Mouse (Mus musculus) embryonic facial prominence, embryonic 10.5 days (tissue): ENCODE measurements at regions not wholly inside any gene's neighbourhood (a gene's known extent, or its start where the extent isn't known, plus 50 kb on each side); places are given as distances from the start of the nearest gene placed in this dataset.

Source experiments
- DNase-seq: peaks from one replicate; pipeline ENCODE4 v3.0.0-alpha.2; 2017; ENCODE audit warnings: low spot score
- H3K27ac ChIP-seq: fragments of 300-500 bp; sonication (generic); replicated peaks from 2 replicates; pipeline ENCODE4 v1.5.1; 2016; ENCODE audit warnings: mild to moderate bottlenecking
- H3K27me3 ChIP-seq: fragments of 300-500 bp; sonication (generic); replicated peaks from 2 replicates; pipeline ENCODE4 v1.6.1; 2016; ENCODE audit warnings: low read depth, mild to moderate bottlenecking; ENCODE audit not compliant: poor library complexity, severe bottlenecking
- H3K36me3 ChIP-seq: fragments of 300-500 bp; sonication (generic); replicated peaks from 2 replicates; pipeline ENCODE4 v1.6.1; 2016; ENCODE audit warnings: mild to moderate bottlenecking, moderate library complexity
- H3K4me1 ChIP-seq: fragments of 300-500 bp; sonication (generic); 2 replicates; pipeline ENCODE4 v1.6.1; 2016
- H3K4me3 ChIP-seq: fragments of 300-500 bp; sonication (generic); 2 replicates; pipeline ENCODE4 v1.5.1; 2016; ENCODE audit warnings: mild to moderate bottlenecking, moderate library complexity
- H3K9me3 ChIP-seq: fragments of 300-500 bp; sonication (generic); 2 replicates; pipeline ENCODE4 v1.6.1; 2016; ENCODE audit warnings: mild to moderate bottlenecking
- WGBS: fragments of 180-500 bp; shearing (Covaris S2); methylation state at CpG from one replicate; pipeline ENCODE4 v1.1.7; 2016; 5-methylcytosine and 5-hydroxymethylcytosine counted together

DNA sequence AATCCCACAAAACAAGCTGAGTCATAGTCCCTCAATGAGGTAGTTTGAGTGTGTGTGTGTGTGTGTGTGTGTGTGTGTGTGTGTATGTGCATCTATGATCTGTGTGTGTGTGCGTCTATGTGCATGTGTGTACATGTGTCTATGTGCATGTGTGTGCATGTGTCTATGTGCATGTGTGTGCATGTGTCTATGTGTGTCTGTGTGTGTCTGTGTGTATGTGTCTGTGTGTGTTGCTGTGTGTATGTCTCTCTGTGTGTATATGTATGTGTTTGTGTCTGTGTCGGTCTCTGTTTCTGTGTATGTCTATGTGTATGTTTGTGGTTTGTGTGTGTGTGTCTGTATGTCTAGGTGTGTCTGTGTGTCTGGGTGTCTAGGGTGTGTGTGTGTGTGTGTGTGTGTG lies 309.1 kb upstream of the Brinp3 start:
- H3K4me3 ChIP-seq, result no peak overlapping the region

DNA sequence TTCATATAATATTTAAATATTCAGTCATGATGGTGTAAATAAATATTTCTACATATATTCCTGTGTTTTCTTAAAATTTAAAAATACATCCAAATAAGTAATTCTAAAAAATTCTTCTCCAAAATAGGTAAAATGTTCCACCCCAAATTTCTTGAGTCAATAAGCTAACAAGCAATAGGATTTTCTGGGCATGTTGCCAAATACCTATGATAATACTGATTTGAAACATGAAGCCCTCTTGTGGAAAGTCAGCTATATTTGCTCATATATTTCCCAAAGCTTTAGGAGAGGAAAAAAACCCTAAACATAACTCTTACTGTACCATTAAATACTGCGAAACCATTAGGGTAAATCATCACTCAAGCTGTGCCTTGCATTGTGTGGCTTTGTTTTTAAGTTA lies 282.9 kb upstream of the Brinp3 start:
- Histone ChIP-seq H3K27me3 (no peaks in the 10 kb centered on the region), H3K9me3 (no peaks in the 10 kb centered on the region), H3K4me3 (no peak overlapping the region), H3K36me3 (no peaks in the 10 kb centered on the region), H3K27ac (no peak overlapping the region), H3K4me1 (no peaks in the 10 kb centered on the region)
- 91% methylated on average over 1 of the region's 1 CpGs for WGBS
- no peak for DNase-seq

More for the DNA sequence above, 309.1 kb upstream of the Brinp3 start:
- H3K27me3 ChIP-seq, result no peaks in the 10 kb centered on the region
- no peak for DNase-seq
- no peaks in the 10 kb centered on the region for H3K36me3 ChIP-seq
- H3K9me3 ChIP-seq, result no peaks in the 10 kb centered on the region
- 98% methylated on average over 2 of the region's 2 CpGs for WGBS
- H3K4me1 ChIP-seq, result no peaks in the 10 kb centered on the region
- no peak overlapping the region for H3K27ac ChIP-seq

DNA sequence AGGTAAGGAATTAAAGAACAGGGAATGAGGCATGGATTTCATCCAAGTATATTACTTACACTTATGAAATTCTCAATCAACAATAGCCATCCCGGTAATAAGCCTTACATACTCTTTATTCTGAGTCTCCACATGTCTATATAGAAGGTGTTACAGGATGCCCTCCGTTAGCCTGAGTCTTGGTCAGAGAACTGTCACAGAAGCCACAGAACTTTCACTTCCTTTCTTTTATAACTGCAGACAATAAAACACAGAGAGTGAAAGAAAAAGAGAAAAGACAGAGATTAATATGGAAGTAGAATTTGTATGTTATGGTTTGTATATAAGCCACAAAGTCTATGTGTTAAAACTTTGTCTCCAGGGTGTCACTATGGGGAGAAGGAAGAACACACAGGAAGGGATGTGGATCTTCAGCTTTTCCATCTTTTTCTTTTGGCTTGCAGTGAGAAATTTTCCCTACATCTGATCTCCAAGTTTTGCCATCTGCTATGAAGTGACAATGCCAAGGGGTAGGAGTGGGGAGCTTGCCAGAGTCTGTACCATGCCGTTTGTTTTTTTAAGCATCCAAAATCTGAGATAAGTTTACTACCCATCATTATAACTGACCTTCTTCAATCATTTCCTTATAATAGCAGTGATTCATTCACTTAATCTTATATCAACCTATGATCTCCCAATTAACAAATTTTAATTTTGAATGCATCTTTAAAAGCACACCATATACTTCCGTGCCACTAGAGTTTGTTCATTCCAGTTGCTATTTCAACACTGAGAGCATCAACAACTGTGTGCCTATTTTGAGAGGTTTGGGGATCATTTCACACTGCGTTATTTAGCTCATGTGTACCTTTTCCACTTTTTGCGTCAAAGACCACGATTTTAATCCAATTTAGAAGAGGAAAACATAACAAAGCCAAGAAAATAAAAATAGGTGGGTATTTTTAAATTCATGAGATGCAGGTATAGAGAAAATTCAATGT lies 262.8 kb upstream of the Brinp3 start:
- DNase-seq, result no peak

DNA sequence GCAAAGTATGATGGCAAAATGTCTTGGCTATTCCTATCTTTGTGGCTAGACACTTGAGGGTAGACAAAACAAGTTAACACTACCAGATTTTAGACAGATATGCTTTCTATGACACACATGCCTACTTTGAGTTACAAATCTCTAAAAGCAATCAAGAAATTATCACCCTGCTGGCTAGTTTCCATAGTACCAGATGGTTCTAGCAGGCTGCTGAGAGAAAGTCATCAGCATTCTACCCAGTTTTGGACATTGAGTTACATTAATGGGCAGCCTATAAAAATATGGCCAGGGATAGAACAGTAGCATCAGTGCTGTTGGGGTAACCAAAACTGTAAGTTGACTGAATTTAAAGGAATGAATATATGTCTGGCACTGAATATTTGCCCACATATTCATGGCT lies 234.2 kb upstream of the Brinp3 start:
- no peaks in the 10 kb centered on the region for H3K9me3 ChIP-seq
- H3K36me3 ChIP-seq, result no peaks in the 10 kb centered on the region
- no peak for DNase-seq
- no peak overlapping the region for H3K27ac ChIP-seq
- no peak overlapping the region for H3K4me3 ChIP-seq
- H3K4me1 ChIP-seq, result no peaks in the 10 kb centered on the region
- no peaks in the 10 kb centered on the region for H3K27me3 ChIP-seq

More for the DNA sequence above, 262.8 kb upstream of the Brinp3 start:
- Histone ChIP-seq H3K27me3 (no peaks in the 10 kb centered on the region), H3K9me3 (no peaks in the 10 kb centered on the region), H3K4me3 (no peak overlapping the region), H3K36me3 (no peaks in the 10 kb centered on the region), H3K4me1 (no peaks in the 10 kb centered on the region), H3K27ac (no peak overlapping the region)
- WGBS, result 89% methylated on average over 7 of the region's 7 CpGs

DNA sequence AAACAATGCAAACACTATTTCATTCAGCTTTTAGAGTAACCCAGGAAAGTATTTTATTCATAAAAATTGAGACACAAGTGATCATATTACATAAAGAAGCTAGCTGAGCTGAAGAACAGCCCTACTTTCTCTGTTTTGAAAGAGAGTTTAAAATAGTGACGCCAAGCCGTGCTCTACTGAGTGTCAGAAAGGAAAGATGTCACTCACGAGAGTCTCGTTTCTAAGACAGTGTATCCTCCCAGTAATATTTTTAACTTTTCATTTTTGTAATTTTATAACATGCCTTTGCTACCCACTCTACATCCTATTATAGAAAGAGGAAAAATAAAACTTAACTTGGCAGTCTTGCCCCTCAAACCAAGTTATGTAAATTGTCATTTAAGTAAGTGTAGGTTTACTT lies 195.5 kb upstream of the Brinp3 start:
- WGBS, result 91% methylated on average over 4 of the region's 4 CpGs
- no peak overlapping the region for H3K4me3 ChIP-seq
- no peak for DNase-seq
- no peaks in the 10 kb centered on the region for H3K4me1 ChIP-seq
- no peaks in the 10 kb centered on the region for H3K36me3 ChIP-seq
- H3K27ac ChIP-seq, result no peak overlapping the region
- H3K27me3 ChIP-seq, result no peaks in the 10 kb centered on the region
- H3K9me3 ChIP-seq, result no peaks in the 10 kb centered on the region

DNA sequence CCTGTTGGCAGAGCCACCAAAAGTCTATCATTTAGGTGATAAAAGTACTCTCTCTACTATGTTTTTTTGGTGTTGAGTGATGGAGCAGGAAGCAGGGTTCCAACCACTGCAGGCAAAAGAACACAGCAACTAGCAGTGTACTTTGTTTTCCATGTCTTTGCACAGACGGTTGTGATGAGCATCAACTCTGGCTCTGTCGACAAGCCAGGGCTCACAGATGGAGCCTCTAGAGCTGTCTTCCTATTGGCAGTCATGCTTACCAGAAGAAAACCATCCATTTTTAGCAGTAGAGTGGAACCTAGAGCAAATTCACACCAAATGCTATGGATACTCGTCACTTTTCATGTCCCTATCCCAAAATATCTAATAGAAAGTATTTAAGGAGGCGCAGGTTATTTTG lies 182.0 kb upstream of the Brinp3 start:
- Histone ChIP-seq H3K27ac (no peak overlapping the region), H3K4me3 (no peak overlapping the region), H3K4me1 (no peaks in the 10 kb centered on the region), H3K36me3 (no peaks in the 10 kb centered on the region), H3K27me3 (no peaks in the 10 kb centered on the region), H3K9me3 (no peaks in the 10 kb centered on the region)
- no peak for DNase-seq
- 92% methylated on average over 4 of the region's 4 CpGs for WGBS

DNA sequence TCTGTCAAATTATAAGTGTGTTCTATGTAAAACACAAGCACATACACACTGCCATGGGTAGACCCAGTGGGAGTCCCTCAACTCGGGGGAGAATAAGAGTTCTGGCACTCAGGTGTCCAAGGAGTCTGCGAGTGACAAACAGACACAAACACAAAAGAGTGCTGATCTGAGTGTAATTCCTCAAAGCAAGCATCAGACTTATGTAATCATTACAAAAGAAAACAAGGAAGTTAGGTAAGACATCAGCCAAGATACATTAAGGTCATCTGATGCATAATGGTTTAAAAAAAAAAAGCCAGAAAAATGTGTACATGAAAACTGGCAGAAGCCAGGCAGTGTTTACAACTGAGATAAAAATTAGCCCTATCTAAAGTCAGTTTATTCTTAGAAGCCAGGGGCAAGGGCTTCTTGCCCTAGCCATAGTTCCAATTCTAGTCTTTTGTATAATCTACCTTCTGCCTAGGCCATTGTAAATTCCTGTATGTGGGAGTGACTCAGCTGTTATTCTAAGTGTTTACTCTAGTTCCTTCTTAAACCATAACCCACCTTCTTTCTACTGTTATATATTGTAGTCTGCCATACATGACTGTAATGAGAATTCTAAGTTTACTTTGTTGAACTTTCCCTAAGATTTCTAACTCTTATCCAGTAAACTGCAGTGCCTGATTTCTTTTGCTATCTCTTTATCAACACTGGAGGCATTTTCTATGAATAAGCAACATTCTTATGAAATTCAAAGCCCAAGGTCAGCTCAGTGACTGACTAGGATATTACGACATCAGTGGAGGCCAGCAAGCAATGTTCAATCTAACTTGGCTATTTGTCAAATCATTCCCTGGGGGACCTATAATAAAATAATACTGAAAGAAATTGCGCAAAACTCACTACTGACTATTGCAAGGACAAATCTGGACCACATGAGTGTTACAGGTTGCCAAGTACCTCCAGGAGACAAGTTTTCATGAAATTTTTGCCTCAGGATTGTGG lies 178.1 kb upstream of the Brinp3 start:
- no peak for DNase-seq
- WGBS, result 84% methylated on average over 4 of the region's 4 CpGs
- Histone ChIP-seq H3K27me3 (no peaks in the 10 kb centered on the region), H3K27ac (no peak overlapping the region), H3K4me3 (no peak overlapping the region), H3K36me3 (no peaks in the 10 kb centered on the region), H3K9me3 (no peaks in the 10 kb centered on the region), H3K4me1 (no peaks in the 10 kb centered on the region)

DNA sequence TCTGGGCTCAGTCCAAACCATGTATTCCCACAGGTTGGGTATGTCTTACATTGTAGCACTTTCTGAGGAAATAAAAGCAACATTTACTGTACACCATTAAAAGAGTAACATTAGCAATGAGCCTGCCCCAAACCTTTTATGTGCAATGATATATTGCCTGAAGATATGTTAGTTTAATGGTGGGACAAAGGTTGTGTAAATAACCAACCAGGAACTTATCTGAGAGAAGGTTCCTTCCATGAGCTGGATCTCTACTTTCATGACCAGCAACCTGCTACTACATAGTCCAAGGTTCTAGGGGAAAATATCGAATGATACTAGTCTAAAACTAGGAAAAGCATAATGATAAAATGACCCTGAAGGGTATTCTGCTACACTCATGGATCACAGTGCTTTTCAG lies 172.5 kb upstream of the Brinp3 start:
- H3K27me3 ChIP-seq, result no peaks in the 10 kb centered on the region
- H3K4me1 ChIP-seq, result no peaks in the 10 kb centered on the region
- no peak overlapping the region for H3K27ac ChIP-seq
- H3K4me3 ChIP-seq, result no peak overlapping the region
- WGBS, result 88% methylated on average over 1 of the region's 1 CpGs
- DNase-seq, result no peak
- H3K36me3 ChIP-seq, result no peaks in the 10 kb centered on the region
- H3K9me3 ChIP-seq, result no peaks in the 10 kb centered on the region

DNA sequence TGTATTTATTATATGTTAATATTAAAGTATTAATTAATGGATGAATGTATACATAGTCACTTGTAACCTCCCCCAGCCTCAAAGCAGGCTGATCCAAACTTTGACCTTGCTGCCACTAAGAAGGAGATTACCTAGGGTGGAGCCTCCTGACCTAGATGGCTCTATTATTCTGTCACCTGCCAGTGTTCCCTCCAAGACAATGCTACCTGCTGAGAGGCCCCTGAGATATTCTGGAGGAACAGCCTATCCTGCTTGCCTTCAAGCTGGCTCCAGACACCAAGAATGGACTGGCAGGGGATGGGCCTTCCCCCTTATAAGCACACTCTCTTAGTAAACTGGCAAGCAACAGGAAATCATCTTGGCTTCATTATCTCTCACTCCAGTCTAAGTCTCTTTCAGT lies 171.7 kb upstream of the Brinp3 start:
- no peaks in the 10 kb centered on the region for H3K27me3 ChIP-seq
- no peaks in the 10 kb centered on the region for H3K36me3 ChIP-seq
- H3K27ac ChIP-seq, result no peak overlapping the region
- DNase-seq, result no peak
- H3K9me3 ChIP-seq, result no peaks in the 10 kb centered on the region
- H3K4me3 ChIP-seq, result no peak overlapping the region
- no peaks in the 10 kb centered on the region for H3K4me1 ChIP-seq

DNA sequence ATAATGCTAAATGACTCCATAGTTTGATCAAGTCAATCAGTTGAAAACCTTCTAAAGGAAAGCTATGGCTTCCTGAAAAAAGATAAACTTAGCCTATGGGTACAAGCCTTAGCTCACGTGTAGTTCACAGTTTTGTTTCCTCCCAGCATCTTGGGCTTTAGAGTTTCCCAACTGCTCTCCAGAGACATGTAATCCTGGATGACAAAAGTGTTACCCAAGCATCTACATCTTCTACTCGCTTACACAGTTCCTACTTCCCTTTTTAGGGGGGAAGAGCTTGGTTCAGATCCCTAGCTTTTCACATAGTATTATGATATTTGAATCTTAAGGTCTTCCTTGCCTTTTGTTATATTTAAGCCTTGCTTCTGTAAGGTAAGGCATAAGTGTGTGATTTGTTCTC lies 157.5 kb upstream of the Brinp3 start:
- WGBS, result 87% methylated on average over 2 of the region's 2 CpGs
- Histone ChIP-seq H3K4me1 (no peaks in the 10 kb centered on the region), H3K9me3 (no peaks in the 10 kb centered on the region), H3K4me3 (no peak overlapping the region), H3K27ac (no peak overlapping the region), H3K27me3 (no peaks in the 10 kb centered on the region), H3K36me3 (no peaks in the 10 kb centered on the region)
- no peak for DNase-seq

DNA sequence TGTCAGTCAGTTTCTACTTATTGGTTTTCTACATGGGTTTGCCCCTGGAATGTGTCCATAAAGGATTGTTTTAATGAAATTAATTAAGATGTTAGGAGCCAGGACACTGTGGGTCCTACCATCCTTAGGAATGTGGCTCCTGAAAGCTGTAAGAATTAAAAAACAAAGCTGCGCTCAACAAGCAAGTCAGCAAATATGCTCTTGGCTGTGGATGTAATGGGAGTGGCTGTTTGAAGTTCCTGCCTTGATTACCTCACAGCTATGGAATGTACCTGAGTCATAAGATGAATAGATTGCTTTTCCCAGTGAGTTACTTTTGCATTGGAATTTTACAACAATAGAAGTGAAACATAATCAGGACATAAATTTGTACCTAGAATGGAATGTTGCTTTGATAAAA lies 137.6 kb upstream of the Brinp3 start:
- Histone ChIP-seq H3K4me3 (no peak overlapping the region), H3K27me3 (no peaks in the 10 kb centered on the region), H3K36me3 (no peaks in the 10 kb centered on the region), H3K27ac (no peak overlapping the region), H3K9me3 (no peaks in the 10 kb centered on the region), H3K4me1 (peaks cover 3% of the 10 kb centered on the region; the same call in 1 of the 2 replicates)
- 80% methylated on average over 1 of the region's 1 CpGs for WGBS
- DNase-seq, result no peak

DNA sequence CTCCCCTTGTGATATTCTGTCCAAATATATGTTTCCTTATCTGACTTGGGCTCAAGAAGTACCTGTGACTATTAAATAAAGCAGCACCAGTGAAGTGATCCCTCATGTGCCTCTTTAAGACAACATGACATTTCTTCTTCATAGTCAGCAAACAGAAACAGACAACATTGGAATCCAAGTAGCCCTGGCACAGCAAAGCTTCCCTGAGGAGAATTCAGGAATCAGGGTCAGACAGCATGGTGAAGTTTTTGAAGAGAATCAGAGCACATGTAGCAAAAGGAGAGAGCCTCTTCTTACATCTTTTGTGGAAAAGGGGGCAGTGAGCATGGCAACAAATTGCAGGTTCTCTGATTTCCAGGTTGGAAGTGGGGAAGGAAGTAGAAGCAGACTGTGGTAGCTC lies 136.3 kb upstream of the Brinp3 start:
- DNase-seq, result no peak
- Histone ChIP-seq H3K4me1 (peaks cover 3% of the 10 kb centered on the region; the same call in 1 of the 2 replicates), H3K27ac (no peak overlapping the region), H3K27me3 (no peaks in the 10 kb centered on the region), H3K9me3 (no peaks in the 10 kb centered on the region), H3K4me3 (no peak overlapping the region), H3K36me3 (no peaks in the 10 kb centered on the region)
